Mouse (Mus musculus): ENCODE measurements around the gene 2700081O15Rik.
"Not testable (repeated sequence)": the region's sequence is repeated elsewhere in the genome, so short reads cannot be mapped to it uniquely, and the experiment has no call there.

- TF ChIP-seq GATA1, TAL1 (IDR thresholded peaks at IDR 0.05; ENCODE audit: low read length): not testable (repeated sequence)
Observed at GRCm38 (mm10) chr19:7398898-7399297, 18.5 kb upstream of the 2700081O15Rik start.

Measured in erythroblast, embryonic 14.5 days (primary cell).